Mouse (Mus musculus): Measurements from ENCODE around the gene D130052B06Rik.

The D130052B06Rik gene

DNA sequence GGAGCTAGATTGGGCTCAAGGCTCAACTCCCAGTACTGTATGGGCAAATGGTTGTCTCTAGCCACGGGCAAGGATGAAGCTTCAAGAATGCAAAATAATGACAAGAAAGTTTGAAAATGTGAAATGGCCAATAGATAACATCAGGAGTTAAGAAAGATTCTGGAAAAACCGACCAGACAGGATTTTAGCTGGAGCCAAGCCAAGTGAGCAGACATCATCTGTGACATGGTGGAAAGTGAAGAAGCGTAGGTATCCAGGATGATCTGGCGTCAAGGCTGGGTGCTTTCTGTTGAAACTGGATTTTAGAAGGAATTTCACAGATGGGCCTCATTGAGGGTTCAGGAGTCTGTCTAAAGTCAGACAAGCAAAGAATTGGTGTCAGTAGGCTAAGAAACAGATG is at the start of gene D130052B06Rik:
D130052B06Rik (plus strand) TSS at position 317 of the 400 bp plus-strand sequence.
- DNase-seq (ENCODE audit: low spot score), result no peak

DNA sequence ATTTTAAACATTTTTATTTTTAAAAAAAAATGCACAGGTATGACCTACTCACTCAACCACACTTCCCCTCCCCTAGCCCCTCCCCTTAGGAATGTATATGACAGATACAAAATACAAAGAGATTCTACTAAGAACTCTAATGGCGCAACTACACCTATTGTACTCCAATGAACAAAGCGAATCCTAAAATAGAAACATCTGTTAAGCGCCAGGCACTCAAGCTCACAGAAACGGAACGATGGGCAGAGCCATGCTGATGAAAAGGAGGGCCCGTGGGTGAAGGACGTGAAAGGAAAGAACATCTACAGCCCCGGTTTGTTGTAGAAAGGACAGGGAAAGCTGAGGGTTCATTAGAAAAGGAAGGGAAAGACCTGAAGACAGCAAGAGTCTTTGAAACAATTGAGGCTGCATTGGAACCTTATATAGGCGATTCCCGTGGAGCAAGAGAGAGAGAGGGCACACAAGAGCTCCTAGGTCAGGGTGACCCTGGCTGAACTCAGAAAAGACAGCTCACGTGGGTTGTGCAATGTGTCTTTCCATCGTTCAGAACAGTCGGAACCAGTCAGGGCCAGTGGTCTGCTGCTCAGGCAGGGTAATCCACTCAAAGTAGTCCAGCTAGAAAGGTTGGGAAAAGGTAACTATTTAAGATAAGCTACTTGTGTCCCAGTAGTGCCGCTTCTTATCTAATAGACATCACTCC is 48.1 kb upstream of the D130052B06Rik start:
- no peak for DNase-seq (ENCODE audit: low spot score)

DNA sequence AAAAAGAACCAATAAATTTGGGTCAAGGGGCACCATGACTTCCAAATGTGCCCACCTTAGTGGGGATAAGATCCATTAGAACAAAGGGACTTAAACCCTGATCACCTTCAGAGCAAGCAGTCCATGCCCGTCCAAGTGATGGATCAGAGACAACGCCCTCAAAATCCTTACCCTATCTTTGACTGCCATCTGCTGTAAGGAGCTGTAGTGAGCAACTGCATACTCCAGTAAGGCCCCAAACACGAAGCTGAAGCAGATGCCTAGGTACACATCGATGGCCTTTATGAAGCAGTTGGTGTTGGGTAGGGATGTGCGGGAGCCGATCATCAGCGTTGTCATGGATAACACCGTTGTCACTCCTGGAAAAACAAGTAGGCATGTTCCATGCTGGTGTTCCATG is 45.0 kb upstream of the D130052B06Rik start:
- DNase-seq (ENCODE audit: low spot score), result no peak

DNA sequence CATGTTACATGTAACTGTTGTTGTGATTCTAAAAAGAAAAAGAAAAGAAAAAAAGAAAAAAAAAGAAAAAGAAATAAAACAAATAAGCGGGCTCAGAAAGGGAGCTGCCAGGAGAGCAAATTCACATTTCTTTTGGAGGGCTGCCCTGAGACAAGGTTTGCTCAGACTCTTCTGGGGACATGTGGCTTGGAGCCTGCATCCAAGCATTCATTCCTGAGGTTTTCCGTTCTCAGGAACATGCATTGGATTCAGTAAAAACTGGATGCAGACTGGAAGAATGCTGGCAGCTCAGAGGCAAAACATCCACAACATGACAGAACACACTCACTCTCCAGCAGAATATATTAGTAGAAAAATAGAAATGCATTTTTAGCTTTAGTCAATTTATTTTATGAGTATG is 35.2 kb upstream of the D130052B06Rik start:
- no peak for DNase-seq (ENCODE audit: low spot score)

DNA sequence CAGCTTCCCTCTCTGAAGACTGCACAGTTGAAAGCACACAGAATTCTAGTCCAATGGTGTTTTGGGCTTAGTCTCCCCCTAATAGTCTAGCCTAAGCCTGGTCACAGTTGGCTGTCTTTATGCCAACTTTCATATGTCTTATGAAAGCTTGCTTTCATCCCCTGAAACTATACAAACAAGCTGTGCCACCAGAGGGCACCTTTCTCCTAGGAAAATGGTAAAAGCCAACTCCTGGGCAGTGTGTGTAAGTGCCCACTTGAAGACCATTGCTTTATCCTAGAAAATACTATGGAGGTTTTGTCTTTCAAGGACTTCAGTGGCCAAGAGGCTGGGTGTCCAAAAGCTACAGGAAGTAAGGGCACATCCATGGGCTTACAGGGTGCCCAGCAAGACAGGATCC is 28.7 kb upstream of the D130052B06Rik start:
- no peak for DNase-seq (ENCODE audit: low spot score)

DNA sequence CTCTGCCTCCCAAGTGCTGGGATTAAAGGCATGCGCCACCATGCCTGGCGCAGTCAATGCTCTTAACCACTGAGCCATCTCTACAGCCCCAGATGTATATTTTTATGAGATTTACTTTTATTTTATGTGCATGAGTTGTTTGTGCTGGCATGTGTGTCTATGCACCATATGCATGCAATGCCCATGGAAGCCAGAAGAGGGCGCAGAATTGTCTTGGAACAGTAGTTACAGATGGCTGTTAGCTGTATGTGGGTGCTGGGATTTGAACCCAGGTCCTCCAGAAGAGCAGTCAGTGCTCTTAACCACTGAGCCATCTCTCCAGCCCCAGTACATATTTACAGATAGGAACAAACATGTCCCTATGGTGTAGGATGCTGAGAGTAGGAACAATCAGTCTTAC is 24.2 kb upstream of the D130052B06Rik start:
- DNase-seq (ENCODE audit: low spot score), result no peak

DNA sequence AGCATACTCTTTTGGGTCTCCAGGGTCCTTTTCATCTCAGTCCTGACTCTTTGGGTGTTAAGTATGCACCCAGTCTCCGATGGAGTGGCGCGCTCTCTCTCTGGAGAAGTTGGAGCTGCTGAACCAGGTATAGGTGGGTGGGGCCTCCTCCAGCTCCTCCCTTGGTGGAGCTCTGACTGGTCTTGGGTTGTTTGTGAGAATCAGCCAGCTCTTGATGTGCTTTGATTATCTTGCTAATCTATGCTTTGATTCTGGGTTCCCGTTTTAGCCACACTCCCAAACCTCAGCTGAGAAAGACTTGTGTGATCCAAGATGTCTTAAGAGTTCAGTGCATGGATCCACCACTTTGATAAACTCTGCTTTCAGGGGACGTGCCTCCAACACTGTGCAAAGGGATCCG is 20.2 kb upstream of the D130052B06Rik start, which contains the start of gene Gabrp:
Gabrp (minus strand) TSS at position 101 of the 400 bp plus-strand sequence.
- no peak for DNase-seq (ENCODE audit: low spot score)

DNA sequence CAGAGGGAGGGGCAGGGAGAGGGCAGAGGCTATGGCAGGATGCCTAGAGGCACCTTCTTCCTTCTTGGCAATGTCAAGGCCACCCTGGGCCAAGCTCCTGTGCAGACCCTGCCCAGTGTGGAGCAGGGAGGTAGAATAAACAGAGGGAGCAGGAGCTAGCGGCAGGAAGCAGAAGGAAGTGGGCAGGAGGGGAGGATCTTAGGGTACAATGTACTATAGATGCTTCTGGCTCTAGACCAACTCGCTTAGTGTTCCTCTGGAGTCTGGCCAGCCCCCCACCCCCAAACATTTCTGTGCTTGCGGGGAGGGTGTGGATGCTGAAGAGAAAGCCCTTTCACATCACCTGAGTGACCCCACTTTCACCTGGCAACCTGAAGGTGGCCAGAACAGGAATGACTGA is 19.5 kb upstream of the D130052B06Rik start:
- no peak for DNase-seq (ENCODE audit: low spot score)

DNA sequence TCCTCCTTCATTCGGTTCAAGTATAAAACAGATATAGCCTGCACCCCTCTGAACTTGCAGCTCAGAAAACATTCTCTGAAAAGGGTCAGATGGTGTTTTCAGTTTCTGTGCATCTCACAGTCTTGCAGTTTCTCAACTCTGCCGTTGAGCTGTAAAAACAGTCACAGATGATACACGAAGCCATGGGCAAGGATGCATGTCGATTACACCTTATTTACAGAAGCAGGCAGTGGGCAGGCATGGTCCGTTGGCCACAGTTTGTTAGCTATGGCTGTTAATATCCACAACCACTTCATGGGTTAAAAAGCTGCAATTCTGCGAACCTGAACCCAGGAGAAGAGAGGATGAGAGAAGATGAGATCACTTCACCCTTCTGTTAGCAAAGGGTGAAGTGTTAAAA is 12.5 kb upstream of the D130052B06Rik start:
- DNase-seq (ENCODE audit: low spot score), result no peak

DNA sequence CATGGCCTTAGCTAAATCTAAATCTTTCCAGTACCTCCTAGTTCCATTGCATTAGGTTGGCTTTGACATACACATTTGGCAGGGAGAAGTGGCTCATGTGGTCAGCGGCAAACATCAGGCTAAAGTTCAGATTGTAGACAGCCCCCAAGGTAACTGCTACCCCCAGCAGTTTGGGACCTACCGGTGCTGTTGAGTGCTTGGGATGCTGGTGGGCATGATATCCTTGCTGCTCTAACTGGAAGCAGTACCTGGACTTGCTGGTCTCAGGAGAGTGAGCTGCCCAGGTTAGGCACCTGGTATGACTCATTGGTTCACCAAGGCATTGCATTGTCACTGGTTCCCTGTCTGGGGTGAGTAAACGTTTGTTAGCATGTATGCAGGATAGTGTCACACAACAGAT is 8.3 kb upstream of the D130052B06Rik start:
- no peak for DNase-seq (ENCODE audit: low spot score)

DNA sequence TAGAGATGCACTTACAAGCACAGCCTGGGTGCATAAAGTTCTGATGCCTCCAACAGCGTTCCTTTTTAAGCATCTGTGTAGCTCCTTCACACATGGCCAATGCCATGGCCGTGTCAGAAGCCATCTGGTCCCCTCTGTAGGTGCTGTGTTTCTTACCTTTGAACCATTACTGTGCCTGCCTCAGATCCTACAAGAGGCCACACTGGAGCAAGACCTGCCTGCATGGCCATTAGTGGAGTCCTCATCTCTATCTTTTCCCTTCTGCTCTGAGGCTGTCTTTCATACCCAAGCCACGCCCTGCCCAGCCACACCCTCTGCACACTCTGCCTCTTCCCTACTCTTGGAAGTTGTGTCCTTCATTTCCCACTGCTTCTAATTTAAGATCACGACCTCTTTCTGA is 6.3 kb upstream of the D130052B06Rik start:
- no peak for DNase-seq (ENCODE audit: low spot score)

DNA sequence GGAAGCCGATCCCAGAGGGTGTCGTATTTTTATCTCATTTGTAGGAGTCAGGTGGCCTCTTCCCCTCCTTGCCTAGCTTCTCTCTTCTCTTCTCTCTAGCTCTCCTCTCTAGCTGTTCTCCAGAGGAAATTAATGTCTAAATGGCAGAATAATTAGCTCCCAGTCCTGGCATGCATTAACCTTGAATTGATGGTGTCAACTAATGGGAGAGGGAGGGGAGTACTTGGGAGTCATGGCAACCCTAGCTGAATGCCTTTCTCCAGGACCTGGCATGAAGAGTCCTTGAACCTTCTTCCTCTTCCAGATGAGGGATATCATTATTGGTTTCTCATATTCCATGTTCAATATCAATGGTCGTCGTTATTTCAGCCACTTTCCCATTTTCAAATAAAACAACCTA is 2.4 kb upstream of the D130052B06Rik start:
- no peak for DNase-seq (ENCODE audit: low spot score)

DNA sequence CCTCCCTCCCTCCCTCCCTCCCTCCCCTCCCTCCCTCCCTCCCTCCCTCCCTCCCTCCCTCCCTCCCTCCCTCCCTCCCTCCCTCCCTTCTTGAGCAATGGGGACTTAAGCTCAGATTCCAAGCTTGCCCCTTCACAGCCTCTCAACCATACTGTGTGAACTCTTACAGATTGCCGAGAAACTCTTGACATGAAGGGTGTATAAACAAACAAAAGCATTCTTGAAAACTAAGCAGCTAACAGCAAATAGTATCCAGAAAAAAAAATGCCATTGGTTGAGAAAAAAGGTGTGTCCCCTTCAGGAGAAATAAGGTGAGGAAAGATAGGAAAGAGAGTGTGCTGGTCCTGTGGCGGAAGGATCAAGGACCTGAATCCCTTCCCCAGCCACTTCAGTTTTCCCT is 4.1 kb downstream of the D130052B06Rik start:
- DNase-seq (ENCODE audit: low spot score), result no peak

DNA sequence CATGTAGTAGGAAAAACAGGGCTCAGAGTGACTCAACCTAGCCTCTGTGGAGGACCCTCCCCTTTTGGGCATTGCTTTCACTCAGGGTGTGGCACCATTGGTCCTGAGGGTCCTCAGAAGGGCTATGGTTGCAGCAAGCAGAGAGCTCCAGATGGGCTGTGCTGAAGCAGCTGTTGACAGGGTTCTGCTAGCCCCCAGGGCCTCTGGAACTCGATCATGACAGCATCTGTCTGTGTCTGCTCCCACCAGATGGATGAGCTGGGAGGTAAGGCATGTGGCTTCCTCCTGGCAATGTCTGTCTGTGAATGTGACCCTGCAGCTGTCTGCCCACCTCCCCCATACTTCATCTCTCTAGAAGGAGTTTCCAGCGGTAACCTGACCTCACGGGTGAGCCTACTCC is 8.7 kb downstream of the D130052B06Rik start:
- no peak for DNase-seq (ENCODE audit: low spot score)

DNA sequence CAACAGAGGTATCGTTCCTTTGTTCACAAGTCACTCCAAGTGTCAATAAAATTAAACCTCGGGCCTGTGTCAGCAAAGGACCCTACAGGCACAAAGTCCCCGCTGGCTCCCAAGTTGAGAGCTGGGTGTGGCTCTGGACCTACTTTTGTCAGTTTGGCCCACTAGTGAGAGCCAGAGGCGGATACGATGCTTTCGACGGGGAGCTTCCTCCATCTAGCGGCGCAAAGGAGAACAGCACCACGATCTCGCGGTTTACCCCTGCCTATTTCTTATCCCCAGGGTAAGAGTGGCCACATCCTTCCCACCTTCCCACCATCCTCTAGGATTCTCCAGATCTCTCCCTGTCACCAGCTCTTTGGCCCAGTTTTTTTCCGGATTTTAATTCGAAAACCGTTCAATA is 15.1 kb downstream of the D130052B06Rik start:
- peak; percentile 55 for DNase-seq (ENCODE audit: low spot score)

DNA sequence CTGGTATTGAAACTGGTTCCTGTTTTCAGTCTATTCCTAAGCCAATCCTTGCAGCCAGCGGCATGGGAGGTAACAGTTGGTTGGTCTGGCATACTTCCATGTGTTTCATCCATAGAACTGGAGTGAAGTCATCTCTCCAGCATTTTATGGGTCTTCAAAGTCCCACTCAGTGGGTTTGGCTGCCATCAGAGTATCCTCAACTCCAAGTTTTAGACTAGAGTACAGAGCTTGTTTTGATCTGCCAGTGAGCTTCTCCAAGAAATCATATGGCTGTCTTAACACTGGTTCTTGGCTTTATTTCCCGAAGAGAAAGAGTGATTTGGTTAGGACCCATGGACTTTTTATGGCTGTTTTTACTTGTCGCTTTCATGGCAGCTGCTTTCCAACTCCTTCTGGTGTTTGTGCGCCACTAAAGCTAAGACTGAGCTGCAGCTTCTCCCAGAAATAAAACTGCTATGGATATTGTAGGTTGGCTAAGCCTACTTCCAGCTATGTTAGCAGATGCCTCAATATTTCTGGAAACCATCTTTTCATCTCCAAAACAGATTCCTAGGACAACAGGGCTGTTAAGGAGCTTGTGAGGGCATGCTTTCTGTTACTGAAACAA is 28.1 kb downstream of the D130052B06Rik start:
- DNase-seq (ENCODE audit: low spot score), result peak; percentile 29

DNA sequence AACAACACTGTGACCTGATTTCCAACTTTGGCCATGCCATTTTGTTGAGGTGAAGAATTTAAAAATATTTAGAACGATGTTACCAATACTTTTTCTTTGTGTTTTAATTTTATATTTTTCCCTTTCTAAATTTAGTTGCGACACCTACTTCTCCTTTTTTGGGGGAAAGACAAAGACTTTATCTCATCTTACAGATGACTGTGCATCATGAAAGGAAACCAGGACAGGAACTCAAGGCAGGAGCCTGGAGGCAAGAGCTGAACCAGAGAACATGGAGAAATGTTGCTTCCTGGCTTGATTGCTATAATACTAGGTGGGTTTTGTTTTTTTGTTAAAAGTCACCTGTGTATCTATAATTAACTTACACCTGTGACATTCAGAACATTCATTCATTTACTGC is 38.0 kb downstream of the D130052B06Rik start:
- DNase-seq (ENCODE audit: low spot score), result no peak

DNA sequence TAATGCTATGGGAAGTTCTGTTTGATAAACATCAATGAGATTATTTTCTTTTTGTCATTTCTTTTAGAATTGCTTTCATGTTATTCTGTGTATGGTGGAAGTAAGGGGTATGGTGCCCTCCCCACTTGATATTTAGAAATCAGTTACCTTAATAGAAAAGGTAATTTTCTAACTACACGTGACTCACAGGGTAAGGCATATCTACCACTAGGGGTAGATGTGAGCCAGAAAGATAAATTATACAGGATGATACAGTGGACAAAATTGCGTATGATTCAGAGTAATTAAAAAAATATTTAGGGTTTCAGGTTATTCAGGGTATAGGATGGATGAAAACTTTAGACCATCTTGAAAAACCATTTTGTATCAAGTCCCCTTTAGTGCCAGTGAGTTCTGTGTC is 50.3 kb downstream of the D130052B06Rik start:
- DNase-seq (ENCODE audit: low spot score), result no peak

DNA sequence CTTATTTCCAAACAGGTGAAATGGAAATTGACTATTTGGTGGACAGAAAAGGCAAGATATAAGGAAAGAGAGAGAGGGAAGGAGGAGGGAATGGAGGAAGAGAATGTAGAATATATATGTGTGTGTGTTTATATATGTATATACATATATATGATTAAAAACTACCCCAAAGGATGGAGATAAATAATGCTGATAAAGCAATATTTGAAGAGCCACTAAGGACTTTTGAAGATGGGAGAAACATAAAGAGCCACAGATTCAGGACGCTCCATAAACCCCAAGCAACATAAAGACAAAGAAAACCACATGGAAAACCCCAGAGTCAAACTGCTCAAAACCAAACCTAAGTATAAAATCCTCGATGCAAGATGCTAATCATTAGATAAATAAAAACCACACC is 55.4 kb downstream of the D130052B06Rik start:
- no peak for DNase-seq (ENCODE audit: low spot score)

DNA sequence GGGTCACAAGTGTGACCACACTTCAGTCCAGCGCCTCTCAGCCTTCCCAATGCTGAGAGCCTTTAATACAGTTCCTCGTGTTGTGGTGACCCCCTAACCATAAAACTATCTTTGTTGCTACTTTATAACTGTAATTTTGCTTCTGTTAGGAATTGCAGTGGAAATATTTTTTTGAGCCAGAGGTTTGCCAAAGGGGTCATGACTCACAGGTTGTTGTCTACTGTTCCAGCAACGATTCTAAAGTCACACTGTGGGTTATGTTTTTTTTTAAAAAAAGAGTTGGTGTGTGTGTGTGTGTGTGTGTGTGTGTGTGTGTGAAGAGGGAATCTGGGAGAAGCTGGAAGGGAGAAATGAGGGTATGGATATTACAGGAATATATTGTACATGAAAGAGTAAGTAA is 56.1 kb downstream of the D130052B06Rik start:
- DNase-seq (ENCODE audit: low spot score), result no peak

DNA sequence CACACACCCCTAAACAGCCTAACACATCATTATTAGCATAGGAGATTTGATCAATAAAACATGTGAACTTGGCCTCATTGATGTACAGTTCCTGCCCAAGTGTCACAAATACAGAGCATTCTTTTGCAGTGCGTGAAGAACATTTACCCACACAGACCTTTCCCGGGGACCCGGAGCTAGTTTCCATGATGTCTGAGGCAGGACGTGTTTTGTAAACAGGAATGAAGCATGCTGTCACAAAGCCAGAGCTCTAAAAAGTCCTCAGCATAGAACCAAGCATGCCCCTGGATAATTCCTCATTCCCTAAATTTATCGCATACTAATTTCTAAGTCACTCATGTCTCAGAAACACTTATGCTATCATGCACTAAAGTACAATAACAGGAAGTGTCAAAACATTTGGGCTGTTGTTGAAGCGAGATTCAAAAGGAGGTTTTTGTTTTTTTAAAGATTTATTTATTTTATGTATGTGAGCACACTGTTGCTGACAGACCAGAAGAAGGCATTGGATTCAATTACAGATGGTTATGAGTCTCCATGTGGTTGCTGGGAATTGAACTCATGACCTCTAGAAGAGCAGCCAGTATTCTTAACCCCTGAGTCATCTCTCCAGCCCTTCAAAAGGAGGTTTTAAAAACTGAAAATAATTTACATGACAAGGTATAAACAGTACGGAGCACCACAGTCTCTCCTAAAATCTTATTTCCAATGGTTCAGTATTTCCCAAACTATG is 56.9 kb downstream of the D130052B06Rik start:
- no peak for DNase-seq (ENCODE audit: low spot score)

DNA sequence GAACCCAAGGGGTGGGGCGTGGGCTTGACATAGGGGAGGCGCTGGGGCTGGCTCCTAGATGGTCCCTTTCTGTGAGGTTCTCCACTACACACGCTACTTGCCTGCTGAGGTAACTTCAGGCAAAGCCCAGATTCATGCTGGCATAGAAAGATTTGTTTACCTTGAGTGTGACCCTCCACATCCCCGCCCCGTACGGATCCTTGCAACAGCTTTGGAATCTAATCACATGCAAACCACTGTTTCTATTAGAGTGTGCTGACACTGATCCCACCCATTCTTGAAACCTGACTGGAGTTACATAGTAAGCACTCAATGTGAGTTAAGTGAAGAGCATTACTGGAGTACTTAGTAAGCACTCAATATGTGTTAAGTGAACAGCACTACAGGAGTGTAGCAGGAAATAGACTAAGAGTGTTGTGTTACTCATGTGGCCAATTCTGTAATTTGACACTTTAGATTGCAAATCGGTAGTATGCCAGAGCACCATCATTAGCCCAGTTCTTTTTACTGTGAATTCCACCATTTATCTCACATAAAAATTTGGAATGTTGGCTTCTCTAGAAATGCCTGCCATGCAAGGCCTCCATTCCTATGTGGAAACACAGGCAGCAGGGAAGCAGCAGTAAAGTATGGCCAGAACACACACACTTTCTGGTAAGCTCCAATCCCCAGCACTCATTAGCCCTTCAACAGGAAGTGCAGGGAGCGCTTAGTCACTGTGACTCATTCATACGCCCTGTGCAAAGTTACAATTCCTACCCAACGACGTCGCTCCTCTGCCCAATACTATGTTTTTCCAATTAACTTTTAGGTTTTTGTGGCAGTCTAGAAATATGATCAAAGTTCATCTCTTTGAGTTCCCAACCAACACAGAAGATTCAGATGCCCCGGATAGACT is 61.2 kb downstream of the D130052B06Rik start:
- DNase-seq (ENCODE audit: low spot score), result no peak

Data from left cerebral cortex, adult 11 months (tissue).